In genomic region chr5:128694611-128695325, GRCm38 (mm10) we compare ENCODE assay signal across 38 mouse cellular contexts. TPM values are rescaled to one million over a fixed set of nuclear protein-coding genes. Genes with fewer than 3 reads are reported as not detected.
DNase-seq lines count a peak whose midpoint lies in the region; ATAC-seq lines count a peak whose summit lies in the region.
"Had no signal": no experiment of that assay in that cellular context is flagged by ENCODE, and none has a peak within 500 bp of the region (broad histone marks: within the 10 kb centered on the region; RNA-seq: fewer than 3 reads in every experiment).

No protein-coding gene starts in this region.

- H3K27me3 ChIP-seq in embryonic facial prominence, embryonic 13.5 days: peaks cover 10% of the 10 kb centered on the region; the same call in 1 of the 2 replicates
- H3K27me3 ChIP-seq in limb, embryonic 11.5 days (ENCODE audit: control insufficient read depth, insufficient read depth, low read length): no peaks in the 10 kb centered on the region
- H3K27me3 ChIP-seq in intestine, embryonic 15.5 days (replicated peaks): no peaks in the 10 kb centered on the region
- H3K27me3 ChIP-seq: CH12.LX; heart, embryonic 15.5 days; liver, embryonic 15.5 days; lung, embryonic 15.5 days; midbrain, embryonic 15.5 days had no signal

- H3K27ac ChIP-seq in embryonic facial prominence, embryonic 13.5 days: no peak overlapping the region
- no peak overlapping the region; the same call in 1 of the 2 replicates for H3K27ac ChIP-seq in limb, embryonic 11.5 days (replicated peaks; ENCODE audit: low read depth, low read length)
- H3K27ac ChIP-seq in intestine, embryonic 15.5 days: no peak overlapping the region
- H3K27ac ChIP-seq: heart, embryonic 10.5 days; heart, embryonic 15.5 days; hindbrain, embryonic 12.5 days; hindbrain, postnatal 0 days; liver, embryonic 15.5 days; lung, embryonic 15.5 days; midbrain, embryonic 10.5 days; midbrain, embryonic 15.5 days had no signal

- WGBS in embryonic facial prominence, embryonic 13.5 days: 31% methylated on average over 18 of the region's 18 CpGs
- whole genome bisulfite sequencing in limb, embryonic 11.5 days: 17% methylated on average over 18 of the region's 18 CpGs
- WGBS in intestine, embryonic 15.5 days: 76% methylated on average over 18 of the region's 18 CpGs

- H3K9ac ChIP-seq in embryonic facial prominence, embryonic 13.5 days: no peak overlapping the region
- no peak overlapping the region for H3K9ac ChIP-seq in limb, embryonic 11.5 days (ENCODE audit: low read length)
- H3K9ac ChIP-seq in intestine, embryonic 15.5 days: no peak overlapping the region
- H3K9ac ChIP-seq: heart, embryonic 15.5 days; hindbrain, embryonic 12.5 days; liver, embryonic 15.5 days; lung, embryonic 15.5 days; midbrain, embryonic 15.5 days had no signal

- peak; percentile 56 to 77 for DNase-seq in adrenal gland, adult (ENCODE audit: inconsistent age in 2 of 2, low spot score in 1 of 2)
- no peak for DNase-seq in adrenal gland, postnatal 4 days (ENCODE audit: low spot score in 2 of 2)
- DNase-seq in limb, embryonic 11.5 days (ENCODE audit: low spot score): peak; percentile 67
- DNase-seq in left cerebral cortex, postnatal 14 days (ENCODE audit: low spot score in 2 of 2): no peak
- DNase-seq in gastrocnemius, postnatal 4 days (ENCODE audit: low spot score in 2 of 2): no peak
- no peak for DNase-seq in spleen, postnatal 10 days (ENCODE audit: low spot score in 2 of 2)
- DNase-seq: cerebellum, adult 11-12 months; cerebellum, postnatal 10 days; kidney, postnatal 14 days; layer of hippocampus, adult 9-11 months; right cerebral cortex, postnatal 4 days had no signal

- no peaks in the 10 kb centered on the region for H3K36me3 ChIP-seq in embryonic facial prominence, embryonic 13.5 days
- no peaks in the 10 kb centered on the region for H3K36me3 ChIP-seq in limb, embryonic 11.5 days (ENCODE audit: control insufficient read depth, insufficient read depth, low read length)
- H3K36me3 ChIP-seq in intestine, embryonic 15.5 days: no peaks in the 10 kb centered on the region
- H3K36me3 ChIP-seq: heart, embryonic 10.5 days; heart, embryonic 15.5 days; hindbrain, embryonic 12.5 days; liver, embryonic 15.5 days; lung, embryonic 15.5 days; midbrain, embryonic 10.5 days; midbrain, embryonic 15.5 days had no signal

- no peak for ATAC-seq in embryonic facial prominence, embryonic 13.5 days (ENCODE audit: insufficient number of reproducible peaks, insufficient read depth, low FRiP score, low TSS enrichment, low read depth)
- ATAC-seq in limb, embryonic 11.5 days (ENCODE audit: insufficient number of reproducible peaks, low FRiP score, low TSS enrichment, low read depth): no peak
- ATAC-seq in intestine, embryonic 15.5 days: no peak
- ATAC-seq: activated CD4-positive, CD25-positive, alpha-beta regulatory T cell, adult 4 months; forebrain, embryonic 16.5 days; hindbrain, postnatal 0 days; intestine, postnatal 0 days; midbrain, embryonic 15.5 days had no signal

- H3K9me3 ChIP-seq in embryonic facial prominence, embryonic 13.5 days: no peaks in the 10 kb centered on the region
- no peaks in the 10 kb centered on the region for H3K9me3 ChIP-seq in limb, embryonic 11.5 days (ENCODE audit: control insufficient read depth, low read length)
- no peaks in the 10 kb centered on the region for H3K9me3 ChIP-seq in intestine, embryonic 15.5 days
- H3K9me3 ChIP-seq: heart, embryonic 10.5 days; heart, embryonic 15.5 days; hindbrain, embryonic 12.5 days; liver, embryonic 15.5 days; lung, embryonic 15.5 days; midbrain, embryonic 10.5 days; midbrain, embryonic 15.5 days had no signal

- no peak overlapping the region for H3K4me3 ChIP-seq in embryonic facial prominence, embryonic 13.5 days
- H3K4me3 ChIP-seq in limb, embryonic 11.5 days (ENCODE audit: low read depth, low read length): no peak overlapping the region
- H3K4me3 ChIP-seq in intestine, embryonic 15.5 days (replicated peaks): no peak overlapping the region
- H3K4me3 ChIP-seq: heart, embryonic 10.5 days; heart, embryonic 15.5 days; hindbrain, embryonic 12.5 days; liver, embryonic 15.5 days; lung, embryonic 15.5 days; midbrain, embryonic 10.5 days; midbrain, embryonic 15.5 days had no signal

- peaks cover 24% of the 10 kb centered on the region for H3K4me1 ChIP-seq in embryonic facial prominence, embryonic 13.5 days
- H3K4me1 ChIP-seq in limb, embryonic 11.5 days (ENCODE audit: control insufficient read depth, insufficient read depth, low read length): peaks cover 15% of the 10 kb centered on the region
- no peaks in the 10 kb centered on the region for H3K4me1 ChIP-seq in intestine, embryonic 15.5 days (replicated peaks)
- H3K4me1 ChIP-seq: heart, embryonic 10.5 days; heart, embryonic 15.5 days; liver, embryonic 15.5 days; lung, embryonic 15.5 days had no signal

- peak overlapping the region; percentile 14; the same call in 1 of the 2 replicates for H3K4me2 ChIP-seq in embryonic facial prominence, embryonic 13.5 days
- peak overlapping the region; percentile 25; the same call in 1 of the 2 replicates for H3K4me2 ChIP-seq in limb, embryonic 11.5 days (ENCODE audit: low read depth, severe bottlenecking)
- H3K4me2 ChIP-seq in intestine, embryonic 15.5 days (replicated peaks): no peak overlapping the region
- H3K4me2 ChIP-seq: heart, embryonic 15.5 days; hindbrain, embryonic 12.5 days; liver, embryonic 15.5 days; lung, embryonic 15.5 days; midbrain, embryonic 15.5 days had no signal

- intact Hi-C loops in left cerebral cortex, postnatal 14 days (cut with DNase I): no loop called here

RNA-seq across cellular contexts. Expression of gene Piwil1, which starts 7.6 kb away (rescaled TPM):
- not detected for total RNA-seq in adrenal gland, postnatal 4 days (2021)
- polyA plus RNA-seq in embryonic facial prominence, embryonic 13.5 days (2015; fragmentation: Nextera tagmentation; extraction: Ambion mirVana): not detected in 2 replicates
- polyA plus RNA-seq in limb, embryonic 11.5 days (2014; fragmentation: Nextera tagmentation; extraction: Ambion mirVana): not detected in 2 replicates
- total RNA-seq in left cerebral cortex, postnatal 14 days (2021): under 1 TPM in 1 of 2 experiments, not detected in 1; 0.13 TPM
- total RNA-seq in gastrocnemius, postnatal 4 days (2021): under 1 TPM; 0.05 to 0.12 TPM
- polyA plus RNA-seq in intestine, embryonic 15.5 days (2015; fragmentation: Nextera tagmentation; extraction: Ambion mirVana): not detected in 2 replicates
- total RNA-seq: CH12.LX; gastrocnemius, adult 8-10 months; granulocyte monocyte progenitor cell, adult 5-6 weeks; heart, postnatal 25 days; left cerebral cortex, adult 18-20 months; liver, adult 2 months; megakaryocyte progenitor cell, adult 5-6 weeks; neutrophil, adult 5-6 weeks had no signal
- polyA plus RNA-seq: C2C12; forebrain, embryonic 11.5 days; heart, embryonic 10.5 days; heart, embryonic 15.5 days; intestine, postnatal 0 days; kidney, embryonic 14.5 days; liver, adult 2 months; liver, embryonic 15.5 days; lung, embryonic 15.5 days; midbrain, embryonic 10.5 days; neural tube, embryonic 11.5 days; spleen, adult 2 months; thymus, postnatal 0 days had no signal

Comparison
In these comparisons a context has a peak if more than half of its experiments do, and no peak if none do; other contexts are left out.
1. DNase-seq: peak in adrenal gland, adult (2 of 2) and limb, embryonic 11.5 days (single experiment); none in adrenal gland, postnatal 4 days (0 of 2), left cerebral cortex, postnatal 14 days (0 of 2), gastrocnemius, postnatal 4 days (0 of 2) and spleen, postnatal 10 days (0 of 2).